Mouse (Mus musculus): ENCODE data around the gene Sec31b. TPM values are rescaled to one million over a fixed set of nuclear protein-coding genes. Genes with fewer than 3 reads are reported as not detected.

Gene Sec31b
- not detected for polyA plus RNA-seq (2014; fragmentation: Illumina TruSeq; extraction: RNeasy Lipid Tissue Mini Kit (QIAGEN cat#74804); ENCODE audit: low read depth, low replicate concordance)

GRCm38 (mm10) chr19:44545321-44546041 is at the start of gene Sec31b:
TSS of gene Sec31b (minus strand) at chr19:44545864.

GRCm38 (mm10) chr19:44562652-44563206 is 17.1 kb upstream of the Sec31b start, which contains the start of gene Hif1an:
TSS of gene Hif1an (plus strand) at chr19:44562850.

GRCm38 (mm10) chr19:44554861-44555590 is 9.4 kb upstream of the Sec31b start, which contains the start of gene Ndufb8:
TSS of gene Ndufb8 (minus strand) at chr19:44555440.

GRCm38 (mm10) chr19:44552731-44553130 is 7.1 kb upstream of the Sec31b start, which contains the start of gene Gm20538:
TSS of gene Gm20538 (minus strand) at chr19:44552831.

GRCm38 (mm10) chr19:44493128-44493527 is 52.5 kb downstream of the Sec31b start, which contains the start of gene Wnt8b:
TSS of gene Wnt8b (plus strand) at chr19:44493472.

Other genes with a start within 250 kb of the Sec31b start
- 0.64 TPM for gene Scd4, start 212.8 kb downstream of the Sec31b start, polyA plus RNA-seq (2014; fragmentation: Illumina TruSeq; extraction: RNeasy Lipid Tissue Mini Kit (QIAGEN cat#74804); ENCODE audit: low read depth, low replicate concordance)
- gene Scd1, start 138.0 kb downstream of the Sec31b start, polyA plus RNA-seq (2014; fragmentation: Illumina TruSeq; extraction: RNeasy Lipid Tissue Mini Kit (QIAGEN cat#74804); ENCODE audit: low read depth, low replicate concordance): 2,086 TPM
- gene Wnt8b, start 52.4 kb downstream of the Sec31b start, polyA plus RNA-seq (2014; fragmentation: Illumina TruSeq; extraction: RNeasy Lipid Tissue Mini Kit (QIAGEN cat#74804); ENCODE audit: low read depth, low replicate concordance): not detected
- gene Gm20538, start 7.0 kb upstream of the Sec31b start, polyA plus RNA-seq (2014; fragmentation: Illumina TruSeq; extraction: RNeasy Lipid Tissue Mini Kit (QIAGEN cat#74804); ENCODE audit: low read depth, low replicate concordance): not detected
- 79.5 TPM for gene Ndufb8, start 9.6 kb upstream of the Sec31b start, polyA plus RNA-seq (2014; fragmentation: Illumina TruSeq; extraction: RNeasy Lipid Tissue Mini Kit (QIAGEN cat#74804); ENCODE audit: low read depth, low replicate concordance)
- 10.7 TPM for gene Hif1an, start 17.0 kb upstream of the Sec31b start, polyA plus RNA-seq (2014; fragmentation: Illumina TruSeq; extraction: RNeasy Lipid Tissue Mini Kit (QIAGEN cat#74804); ENCODE audit: low read depth, low replicate concordance)
- gene Pax2, start 210.2 kb upstream of the Sec31b start, polyA plus RNA-seq (2014; fragmentation: Illumina TruSeq; extraction: RNeasy Lipid Tissue Mini Kit (QIAGEN cat#74804); ENCODE audit: low read depth, low replicate concordance): not detected